Mouse (Mus musculus): ENCODE results near the gene Cd247. TPM values are rescaled to one million over a fixed set of nuclear protein-coding genes. Genes with fewer than 3 reads are reported as not detected.

Cd247 gene
- polyA plus RNA-seq, 3 experiments from 2014 or later: 373 to 445 (median 435) TPM

GRCm38 (mm10) chr1:165775518-165776294 lies 12.8 kb upstream of the Cd247 start:
- ATAC-seq: peak; percentile 54

- ATAC-seq: peak; percentile 71
Observed at GRCm38 (mm10) chr1:165779954-165780585, 8.4 kb upstream of the Cd247 start.

- peak; percentile 64 for ATAC-seq
Observed at GRCm38 (mm10) chr1:165780586-165781111, 7.8 kb upstream of the Cd247 start.

- no peak for ATAC-seq
Observed at GRCm38 (mm10) chr1:165781426-165781825, 7.1 kb upstream of the Cd247 start.

GRCm38 (mm10) chr1:165781911-165782310 lies 6.6 kb upstream of the Cd247 start:
- ATAC-seq: no peak

- no peak for ATAC-seq
Observed at GRCm38 (mm10) chr1:165786296-165786695, 2.2 kb upstream of the Cd247 start.

- ATAC-seq: peak; percentile 33
Observed at GRCm38 (mm10) chr1:165789066-165789660, 682 bp downstream of the Cd247 start.

GRCm38 (mm10) chr1:165789963-165790362 lies 1.5 kb downstream of the Cd247 start:
- ATAC-seq: peak; percentile 47

- no peak for ATAC-seq
Observed at GRCm38 (mm10) chr1:165790461-165791210, 2.2 kb downstream of the Cd247 start.

GRCm38 (mm10) chr1:165791411-165791810 lies 2.9 kb downstream of the Cd247 start:
- ATAC-seq: no peak

GRCm38 (mm10) chr1:165801709-165802310 lies 13.3 kb downstream of the Cd247 start:
- peak; percentile 55 for ATAC-seq

GRCm38 (mm10) chr1:165803107-165803506 lies 14.6 kb downstream of the Cd247 start:
- ATAC-seq: peak; percentile 53

- peak; percentile 13 for ATAC-seq
Observed at GRCm38 (mm10) chr1:165804133-165804532, 15.7 kb downstream of the Cd247 start.

- peak; percentile 47 for ATAC-seq
Observed at GRCm38 (mm10) chr1:165810633-165811032, 22.2 kb downstream of the Cd247 start.

GRCm38 (mm10) chr1:165811170-165811569 lies 22.7 kb downstream of the Cd247 start:
- ATAC-seq: no peak

GRCm38 (mm10) chr1:165812775-165813174 lies 24.3 kb downstream of the Cd247 start:
- peak; percentile 46 for ATAC-seq

GRCm38 (mm10) chr1:165814116-165814515 lies 25.6 kb downstream of the Cd247 start:
- ATAC-seq: no peak

- no peak for ATAC-seq
Observed at GRCm38 (mm10) chr1:165814521-165815278, 26.2 kb downstream of the Cd247 start.

- peak; percentile 78 for ATAC-seq
Observed at GRCm38 (mm10) chr1:165816391-165816790, 27.9 kb downstream of the Cd247 start.

- no peak for ATAC-seq
Observed at GRCm38 (mm10) chr1:165817264-165817663, 28.8 kb downstream of the Cd247 start.

GRCm38 (mm10) chr1:165818145-165818860 lies 29.8 kb downstream of the Cd247 start:
- no peak for ATAC-seq

All from inflammation-experienced regulatory T-cells, adult 6 months (primary cell).